Mouse (Mus musculus): ENCODE results near the gene Urah.

DNA sequence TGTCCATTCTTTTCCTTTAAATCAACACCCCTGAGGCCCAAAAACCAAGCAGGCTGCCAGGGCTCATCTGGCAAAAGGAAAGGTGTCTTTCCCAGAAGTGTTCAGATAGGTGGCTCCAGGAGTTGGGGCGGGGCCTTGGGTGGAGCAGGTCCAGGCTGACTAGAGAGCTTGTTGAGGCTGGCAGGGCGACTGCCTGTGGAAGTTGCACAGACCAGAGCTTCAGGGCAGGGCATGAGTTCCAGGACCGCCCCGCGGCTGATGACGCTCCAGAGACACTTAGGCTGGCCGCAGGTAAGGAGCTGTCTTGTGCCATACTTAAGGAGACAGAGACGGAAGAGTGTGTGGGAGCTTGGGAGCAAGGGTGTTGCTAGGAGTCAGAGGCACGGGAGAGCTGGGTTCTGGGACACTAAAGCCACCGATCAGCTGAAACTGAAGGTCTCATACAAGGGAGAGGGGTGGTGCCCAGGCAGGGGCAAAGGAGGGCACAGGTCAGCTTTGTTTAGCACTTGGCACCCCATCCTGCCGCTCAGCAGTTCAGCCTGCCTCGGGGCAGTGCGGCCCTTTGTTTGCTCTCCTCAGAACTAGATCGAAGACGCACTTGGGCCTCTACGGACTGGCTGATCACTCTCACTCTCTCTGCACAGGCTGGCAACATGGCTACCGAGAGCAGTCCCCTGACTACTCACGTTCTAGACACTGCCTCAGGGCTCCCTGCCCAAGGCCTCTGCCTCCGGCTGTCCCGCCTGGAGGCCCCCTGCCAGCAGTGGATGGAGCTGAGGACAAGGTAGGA is at the start of gene Urah:
- TF ChIP-seq GATA1 (IDR thresholded peaks at IDR 0.05; ENCODE audit: low read length) (no peak), TAL1 (IDR thresholded peaks at IDR 0.05; ENCODE audit: low read length) (no peak)

All from erythroblast, embryonic 14.5 days (primary cell).